Mouse (Mus musculus): ENCODE results near the gene Ctbp1.

- TF ChIP-seq CTCF (IDR thresholded peaks at IDR 0.05; ENCODE audit: control insufficient read depth, insufficient read depth, low read length) (no peak), POLR2A (IDR thresholded peaks at IDR 0.05; ENCODE audit: borderline replicate concordance, control insufficient read depth, low read depth, low read length) (no peak)
Observed at GRCm38 (mm10) chr5:33239934-33240333, 34.9 kb downstream of the Ctbp1 start.

Measured in bone marrow, adult 2 months (tissue).